Mouse (Mus musculus): ENCODE measurements around the gene Vsig2. TPM values are rescaled to one million over a fixed set of nuclear protein-coding genes. Genes with fewer than 3 reads are reported as not detected.

The Vsig2 gene
- polyA plus RNA-seq (2015; fragmentation: Nextera tagmentation; extraction: Ambion mirVana), result 1.5 and 3.1 TPM in 2 replicates

DNA sequence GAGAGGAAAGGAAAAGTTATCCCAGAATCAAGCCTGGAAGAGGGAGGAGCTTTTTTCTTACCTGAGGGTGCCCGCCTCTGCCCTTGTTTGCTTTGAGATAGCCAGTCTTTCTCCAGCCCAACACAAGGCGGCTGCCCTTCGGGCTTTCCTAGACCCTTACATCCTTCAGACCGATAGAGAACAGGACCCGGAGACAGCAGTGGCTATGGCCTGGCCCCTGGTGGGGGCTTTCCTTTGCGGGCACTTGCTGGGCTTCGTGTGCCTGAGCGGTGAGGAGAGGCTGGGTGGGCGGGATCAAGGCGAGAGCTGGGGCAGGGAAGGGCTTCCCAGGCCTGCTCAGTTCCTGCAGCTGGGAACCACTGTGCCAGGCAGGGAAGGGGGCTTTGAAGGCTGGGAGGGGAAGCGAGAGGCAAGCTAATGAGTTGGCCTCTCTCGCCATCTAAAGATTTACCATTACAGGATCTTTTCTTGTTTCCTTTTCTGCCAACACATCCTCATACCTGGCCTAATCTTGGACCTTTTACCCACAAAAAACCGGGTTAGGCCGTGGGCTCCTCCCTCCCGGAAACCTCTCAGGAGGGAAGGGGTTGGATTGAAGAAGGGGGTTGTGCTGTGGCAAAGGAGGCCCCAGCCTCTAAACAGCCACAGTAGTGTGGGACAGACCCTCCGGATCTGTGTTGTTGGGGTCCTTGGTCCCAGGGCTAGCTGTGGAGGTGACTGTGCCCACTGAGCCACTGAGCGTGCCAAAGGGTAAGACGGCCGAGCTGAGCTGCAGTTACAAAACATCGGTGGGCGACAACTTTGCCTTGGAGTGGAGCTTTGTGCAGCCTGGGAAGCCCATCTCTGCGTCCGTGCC lies at the start of gene Vsig2:
Gene Vsig2, plus strand, starts transcription at position 86 of the 856 bp plus-strand sequence.
- H3K4me1 ChIP-seq (ENCODE audit: control insufficient read depth, insufficient read depth, low read length), result peaks cover 1% of the 10 kb centered on the region; the same call in 1 of the 2 replicates
- no peak within 1 kb of the TSS for H3K4me3 ChIP-seq (ENCODE audit: low read length)
- peak; percentile 50 for ATAC-seq
- no peak within 1 kb of the TSS for H3K27ac ChIP-seq (ENCODE audit: low read length)
- no peaks in the 10 kb centered on the region for H3K27me3 ChIP-seq (replicated peaks; ENCODE audit: control insufficient read depth, insufficient read depth, low read length)
- H3K9me3 ChIP-seq (ENCODE audit: control insufficient read depth, low read length), result no peaks in the 10 kb centered on the region
- peak within 1 kb of the TSS; percentile 49; the same call in 1 of the 2 replicates for H3K9ac ChIP-seq (ENCODE audit: low read depth, low read length)
- no peaks in the 10 kb centered on the region for H3K36me3 ChIP-seq (ENCODE audit: control insufficient read depth, insufficient read depth, low read length)
- WGBS, result 55% methylated on average over 23 of the region's 23 CpGs
- H3K4me2 ChIP-seq (ENCODE audit: low read depth, low read length), result no peak within 1 kb of the TSS; the same call in 1 of the 2 replicates

DNA sequence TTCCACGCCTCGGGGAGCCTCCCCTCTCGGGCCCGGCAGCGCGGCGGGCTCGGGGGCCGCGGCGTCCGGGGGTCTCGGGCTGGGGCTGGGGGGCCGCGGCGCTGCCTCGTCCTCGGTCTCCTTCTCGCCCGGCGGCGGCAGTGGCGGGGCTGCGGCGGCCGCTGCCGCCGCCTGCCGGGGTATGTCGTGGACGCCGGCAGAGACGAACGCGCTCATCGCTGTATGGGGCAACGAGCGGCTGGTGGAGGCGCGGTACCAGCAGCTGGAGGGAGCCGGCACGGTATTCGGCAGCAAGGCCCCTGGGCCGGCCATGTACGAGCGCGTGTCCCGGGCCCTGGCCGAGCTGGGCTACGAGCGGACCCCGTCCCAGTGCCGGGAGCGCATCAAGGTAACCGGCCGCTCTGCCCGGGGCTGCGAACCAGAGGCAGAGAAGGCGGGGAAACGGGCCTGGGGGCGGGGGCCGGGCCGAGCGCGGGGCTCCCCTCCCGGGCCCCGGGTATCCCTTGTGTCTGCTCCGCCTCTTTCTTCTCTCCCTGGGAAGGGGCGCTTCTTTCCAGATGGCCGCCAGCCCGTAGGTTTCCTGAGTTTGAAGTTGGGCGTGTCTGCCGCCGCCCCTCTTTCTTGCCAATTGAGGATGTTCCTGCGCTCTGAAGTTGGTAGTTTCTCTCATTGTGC lies 49.5 kb upstream of the Vsig2 start:
- Histone ChIP-seq H3K36me3 (ENCODE audit: control insufficient read depth, insufficient read depth, low read length) (no peaks in the 10 kb centered on the region), H3K4me3 (ENCODE audit: low read length) (peak overlapping the region; percentile 96), H3K4me2 (ENCODE audit: low read depth, low read length) (peak overlapping the region; percentile 72), H3K27ac (ENCODE audit: low read length) (peak overlapping the region; percentile 100), H3K27me3 (replicated peaks; ENCODE audit: control insufficient read depth, insufficient read depth, low read length) (no peaks in the 10 kb centered on the region), H3K9me3 (ENCODE audit: control insufficient read depth, low read length) (no peaks in the 10 kb centered on the region), H3K4me1 (ENCODE audit: control insufficient read depth, insufficient read depth, low read length) (peaks cover 11% of the 10 kb centered on the region), H3K9ac (ENCODE audit: low read depth, low read length) (peak overlapping the region; percentile 95)
- ATAC-seq, result peak; percentile 66
- WGBS, result 0% methylated on average over 71 of the region's 75 CpGs

DNA sequence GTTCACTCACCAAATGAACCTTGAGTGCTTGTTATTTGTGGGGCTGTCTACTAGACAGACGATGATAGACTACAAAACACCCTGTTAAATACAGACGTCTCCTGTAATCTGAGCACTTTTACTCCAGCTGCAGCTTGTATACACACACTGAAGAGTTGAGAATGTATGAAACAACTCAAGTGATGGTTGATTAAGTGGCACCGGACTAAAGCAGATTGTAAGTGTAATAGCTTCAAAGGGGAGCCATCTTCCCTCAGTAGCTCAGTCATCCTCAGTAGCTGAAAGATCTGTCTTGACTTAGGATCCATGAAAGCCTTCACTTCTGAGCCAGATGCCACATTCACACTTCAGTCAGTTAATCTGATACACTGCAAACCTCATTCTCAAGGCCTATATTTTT lies 43.3 kb upstream of the Vsig2 start:
- Histone ChIP-seq H3K9me3 (ENCODE audit: control insufficient read depth, low read length) (no peaks in the 10 kb centered on the region), H3K27me3 (replicated peaks; ENCODE audit: control insufficient read depth, insufficient read depth, low read length) (no peaks in the 10 kb centered on the region), H3K4me3 (ENCODE audit: low read length) (no peak overlapping the region), H3K27ac (ENCODE audit: low read length) (no peak overlapping the region), H3K9ac (ENCODE audit: low read depth, low read length) (no peak overlapping the region), H3K4me2 (ENCODE audit: low read depth, low read length) (no peak overlapping the region), H3K36me3 (ENCODE audit: control insufficient read depth, insufficient read depth, low read length) (no peaks in the 10 kb centered on the region; the same call in 1 of the 2 replicates), H3K4me1 (ENCODE audit: control insufficient read depth, insufficient read depth, low read length) (peaks cover 2% of the 10 kb centered on the region; the same call in 1 of the 2 replicates)
- ATAC-seq, result no peak
- WGBS, result 61% methylated on average over 3 of the region's 3 CpGs

DNA sequence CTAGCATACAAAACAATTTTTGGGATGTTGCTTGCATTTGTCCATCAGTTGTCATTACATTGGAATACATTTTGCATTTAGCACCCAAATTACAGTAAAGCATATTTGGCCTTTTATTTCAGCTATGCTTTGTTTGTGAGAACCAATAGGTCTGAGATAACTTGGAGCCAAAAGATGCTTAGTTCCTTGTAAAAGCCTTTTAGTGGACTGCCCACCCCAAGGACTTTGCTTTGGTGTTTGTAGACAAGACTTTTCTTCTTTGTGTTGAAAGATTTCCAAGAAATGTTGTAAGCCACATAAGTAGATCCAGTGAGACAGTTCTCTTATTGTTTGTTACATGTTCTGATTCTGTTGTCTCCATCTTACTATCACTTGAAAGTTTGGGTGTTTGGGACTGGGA lies 42.7 kb upstream of the Vsig2 start:
- Histone ChIP-seq H3K9me3 (ENCODE audit: control insufficient read depth, low read length) (no peaks in the 10 kb centered on the region), H3K36me3 (ENCODE audit: control insufficient read depth, insufficient read depth, low read length) (no peaks in the 10 kb centered on the region; the same call in 1 of the 2 replicates), H3K4me3 (ENCODE audit: low read length) (no peak overlapping the region), H3K9ac (ENCODE audit: low read depth, low read length) (no peak overlapping the region), H3K4me2 (ENCODE audit: low read depth, low read length) (no peak overlapping the region), H3K27me3 (replicated peaks; ENCODE audit: control insufficient read depth, insufficient read depth, low read length) (no peaks in the 10 kb centered on the region), H3K4me1 (ENCODE audit: control insufficient read depth, insufficient read depth, low read length) (no peaks in the 10 kb centered on the region), H3K27ac (ENCODE audit: low read length) (no peak overlapping the region)
- ATAC-seq, result no peak

DNA sequence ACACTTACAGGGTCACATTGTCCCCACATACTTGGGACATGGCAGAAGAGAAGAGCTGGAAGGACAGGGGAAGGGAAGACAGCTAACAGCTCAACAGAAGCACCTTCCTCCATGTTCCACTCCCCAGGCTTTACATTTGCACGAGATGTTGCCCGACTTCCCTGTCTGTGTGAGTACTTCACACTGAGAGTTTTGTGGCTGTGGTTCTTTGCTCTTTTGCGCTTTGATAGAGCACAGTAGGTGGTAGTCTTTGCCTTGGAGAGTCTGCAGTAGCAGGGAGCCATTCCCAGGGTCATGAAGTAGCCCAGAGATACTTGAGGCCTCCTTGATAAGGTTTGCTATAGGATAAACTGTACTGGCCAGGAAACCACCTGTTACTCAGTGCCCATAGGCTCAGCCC lies 38.9 kb upstream of the Vsig2 start:
- no peak for ATAC-seq
- H3K4me1 ChIP-seq (ENCODE audit: control insufficient read depth, insufficient read depth, low read length), result no peaks in the 10 kb centered on the region
- no peaks in the 10 kb centered on the region for H3K27me3 ChIP-seq (replicated peaks; ENCODE audit: control insufficient read depth, insufficient read depth, low read length)
- H3K4me3 ChIP-seq (ENCODE audit: low read length), result no peak overlapping the region
- no peak overlapping the region for H3K4me2 ChIP-seq (ENCODE audit: low read depth, low read length)
- H3K36me3 ChIP-seq (ENCODE audit: control insufficient read depth, insufficient read depth, low read length), result no peaks in the 10 kb centered on the region; the same call in 1 of the 2 replicates
- no peaks in the 10 kb centered on the region for H3K9me3 ChIP-seq (ENCODE audit: control insufficient read depth, low read length)
- 91% methylated on average over 3 of the region's 3 CpGs for WGBS
- no peak overlapping the region for H3K27ac ChIP-seq (ENCODE audit: low read length)
- H3K9ac ChIP-seq (ENCODE audit: low read depth, low read length), result no peak overlapping the region

DNA sequence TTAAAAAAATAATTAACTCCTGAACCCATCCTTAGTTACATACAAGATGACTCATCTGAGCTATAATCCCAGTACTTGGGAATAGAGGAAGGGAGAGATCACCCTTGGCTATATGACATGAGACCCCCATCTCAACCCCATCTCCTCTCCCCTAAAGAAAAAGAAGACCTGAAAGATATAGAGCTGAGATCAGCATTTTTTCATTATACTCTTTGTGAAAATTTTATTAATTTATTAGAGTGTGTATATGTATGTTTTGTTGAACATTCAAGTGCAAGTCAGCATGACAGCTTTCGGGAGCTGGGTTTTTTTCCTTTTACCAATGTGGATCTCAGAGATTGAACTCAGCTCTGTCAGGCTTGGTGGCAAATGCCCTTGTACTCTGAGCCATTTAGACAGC lies 37.9 kb upstream of the Vsig2 start:
- Histone ChIP-seq H3K27me3 (replicated peaks; ENCODE audit: control insufficient read depth, insufficient read depth, low read length) (no peaks in the 10 kb centered on the region), H3K9ac (ENCODE audit: low read depth, low read length) (no peak overlapping the region), H3K4me1 (ENCODE audit: control insufficient read depth, insufficient read depth, low read length) (no peaks in the 10 kb centered on the region), H3K4me2 (ENCODE audit: low read depth, low read length) (no peak overlapping the region), H3K9me3 (ENCODE audit: control insufficient read depth, low read length) (no peaks in the 10 kb centered on the region), H3K4me3 (ENCODE audit: low read length) (no peak overlapping the region), H3K27ac (ENCODE audit: low read length) (no peak overlapping the region), H3K36me3 (ENCODE audit: control insufficient read depth, insufficient read depth, low read length) (no peaks in the 10 kb centered on the region; the same call in 1 of the 2 replicates)
- ATAC-seq, result no peak
- 88% methylated on average over 1 of the region's 1 CpGs for WGBS

DNA sequence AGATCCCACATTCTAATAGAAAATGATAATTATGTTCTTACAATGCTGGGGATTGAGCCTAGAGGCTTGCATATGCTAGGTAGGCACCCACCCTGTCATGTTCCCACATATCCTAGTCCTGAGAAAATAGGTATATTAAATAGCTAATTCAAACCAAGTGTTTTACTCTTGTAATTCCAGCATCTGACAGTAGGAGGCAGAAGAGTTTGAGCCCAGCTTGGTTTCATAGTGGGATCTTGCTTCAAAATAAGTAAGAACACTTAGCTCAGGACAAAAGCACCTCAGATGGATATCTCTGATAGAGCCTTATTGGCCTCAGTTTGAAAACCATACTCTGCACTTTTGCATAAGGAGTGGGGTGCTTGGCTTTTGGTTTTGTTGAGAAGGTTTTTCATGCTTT lies 34.7 kb upstream of the Vsig2 start:
- no peaks in the 10 kb centered on the region for H3K27me3 ChIP-seq (replicated peaks; ENCODE audit: control insufficient read depth, insufficient read depth, low read length)

DNA sequence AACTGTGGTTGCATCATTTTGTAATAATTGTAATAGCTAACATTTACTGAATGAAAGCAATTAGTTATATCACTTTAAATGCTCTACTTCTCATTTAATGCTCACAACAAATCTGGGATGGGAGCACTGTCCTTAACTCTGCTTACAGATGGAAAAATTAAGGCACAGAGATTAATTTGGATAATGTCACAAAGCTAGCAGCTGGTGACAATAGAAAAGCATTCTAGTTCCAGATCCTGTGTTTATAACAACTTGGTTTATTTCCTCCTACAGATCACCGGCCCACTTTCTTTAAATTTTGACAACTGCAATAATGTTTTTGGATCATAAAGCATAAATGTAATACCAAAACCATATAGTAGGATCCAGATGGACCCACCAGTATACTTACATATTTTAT lies 33.0 kb upstream of the Vsig2 start:
- no peak overlapping the region for H3K4me3 ChIP-seq (ENCODE audit: low read length)
- no peaks in the 10 kb centered on the region for H3K36me3 ChIP-seq (ENCODE audit: control insufficient read depth, insufficient read depth, low read length)
- no peaks in the 10 kb centered on the region for H3K4me1 ChIP-seq (ENCODE audit: control insufficient read depth, insufficient read depth, low read length)
- 76% methylated on average over 1 of the region's 1 CpGs for WGBS
- no peaks in the 10 kb centered on the region for H3K9me3 ChIP-seq (ENCODE audit: control insufficient read depth, low read length)
- no peaks in the 10 kb centered on the region for H3K27me3 ChIP-seq (replicated peaks; ENCODE audit: control insufficient read depth, insufficient read depth, low read length)
- no peak overlapping the region for H3K9ac ChIP-seq (ENCODE audit: low read depth, low read length)
- no peak overlapping the region for H3K4me2 ChIP-seq (ENCODE audit: low read depth, low read length)
- ATAC-seq, result no peak
- no peak overlapping the region for H3K27ac ChIP-seq (ENCODE audit: low read length)

More for the DNA sequence above, 34.7 kb upstream of the Vsig2 start:
- Histone ChIP-seq H3K36me3 (ENCODE audit: control insufficient read depth, insufficient read depth, low read length) (no peaks in the 10 kb centered on the region; the same call in 1 of the 2 replicates), H3K9ac (ENCODE audit: low read depth, low read length) (no peak overlapping the region), H3K27ac (ENCODE audit: low read length) (no peak overlapping the region), H3K4me3 (ENCODE audit: low read length) (no peak overlapping the region), H3K4me1 (ENCODE audit: control insufficient read depth, insufficient read depth, low read length) (no peaks in the 10 kb centered on the region), H3K4me2 (ENCODE audit: low read depth, low read length) (no peak overlapping the region), H3K9me3 (ENCODE audit: control insufficient read depth, low read length) (no peaks in the 10 kb centered on the region)
- ATAC-seq, result no peak

DNA sequence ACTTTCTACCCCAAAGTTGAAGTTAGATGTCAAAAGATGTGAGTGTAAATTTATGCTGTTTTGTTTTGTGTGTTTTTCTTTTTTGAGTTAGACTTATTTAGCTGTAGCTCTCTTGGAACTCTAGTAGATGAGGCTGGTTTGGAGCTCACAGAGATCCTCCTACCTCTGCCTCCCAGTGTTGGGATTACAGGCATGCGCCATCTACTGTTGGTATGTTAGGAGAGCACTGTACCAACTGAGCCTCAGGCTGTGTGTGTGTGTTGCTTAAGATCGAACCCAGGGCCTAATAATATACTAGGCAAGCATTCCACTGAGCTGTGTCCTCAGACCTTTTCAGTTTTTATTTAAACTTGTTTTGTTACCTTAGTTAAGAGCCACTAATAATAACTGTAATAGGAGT lies 27.0 kb upstream of the Vsig2 start:
- Histone ChIP-seq H3K4me1 (ENCODE audit: control insufficient read depth, insufficient read depth, low read length) (no peaks in the 10 kb centered on the region), H3K36me3 (ENCODE audit: control insufficient read depth, insufficient read depth, low read length) (no peaks in the 10 kb centered on the region), H3K4me3 (ENCODE audit: low read length) (no peak overlapping the region), H3K4me2 (ENCODE audit: low read depth, low read length) (no peak overlapping the region), H3K27ac (ENCODE audit: low read length) (no peak overlapping the region), H3K9me3 (ENCODE audit: control insufficient read depth, low read length) (no peaks in the 10 kb centered on the region), H3K27me3 (replicated peaks; ENCODE audit: control insufficient read depth, insufficient read depth, low read length) (no peaks in the 10 kb centered on the region), H3K9ac (ENCODE audit: low read depth, low read length) (no peak overlapping the region)
- ATAC-seq, result no peak
- WGBS, result 95% methylated on average over 2 of the region's 2 CpGs

Data from intestine, embryonic 16.5 days (tissue).